In genomic region chr14:55357258-55357657, GRCm38 (mm10) we compare ENCODE assay signal across 24 mouse cellular contexts.
DNase-seq lines count a peak whose midpoint lies in the region; ATAC-seq and TF ChIP-seq lines count a peak whose summit lies in the region.
"Had no signal": no experiment of that assay in that cellular context is flagged by ENCODE, and none has a peak within 500 bp of the region (broad histone marks: within the 10 kb centered on the region; RNA-seq: fewer than 3 reads in every experiment).

No protein-coding gene starts in this region.

- 57% methylated on average over 2 of the region's 2 CpGs for WGBS in heart, postnatal 0 days
- 40% methylated on average over 2 of the region's 2 CpGs for WGBS in lung, postnatal 0 days
- 39% methylated on average over 2 of the region's 2 CpGs for WGBS in lung, adult 2 months

- peak; percentile 57 for ATAC-seq in heart, postnatal 0 days (ENCODE audit: insufficient read depth, low read depth)
- peak; percentile 68 for ATAC-seq in lung, postnatal 0 days
- 0 out of 2 replicates have a peak, but pooled peaks have one; percentile 36 for ATAC-seq in common myeloid progenitor, adult 5-6 weeks (replicated peaks; ENCODE audit: low read depth, poor library complexity, severe bottlenecking)
- no peak for ATAC-seq in monocyte, adult 5-6 weeks (replicated peaks; ENCODE audit: insufficient number of reproducible peaks, low FRiP score, low TSS enrichment, poor library complexity, severe bottlenecking)
- ATAC-seq: CD4-positive, CD25-positive, alpha-beta regulatory T cell, adult 4 months; forebrain, embryonic 15.5 days; hindbrain, embryonic 16.5 days had no signal

- no peaks in the 10 kb centered on the region for H3K27me3 ChIP-seq in heart, postnatal 0 days (ENCODE audit: control insufficient read depth, insufficient read depth, low read length)
- H3K27me3 ChIP-seq in lung, postnatal 0 days (replicated peaks; ENCODE audit: insufficient read depth, low read length), result no peaks in the 10 kb centered on the region
- H3K27me3 ChIP-seq: embryonic facial prominence, embryonic 13.5 days; forebrain, embryonic 12.5 days; forebrain, embryonic 15.5 days; heart, embryonic 13.5 days; hindbrain, embryonic 13.5 days had no signal

- DNase-seq in heart, postnatal 0 days (ENCODE audit: low spot score), result no peak
- DNase-seq in heart, postnatal 4 days, result no peak
- peak; percentile 27 for DNase-seq in lung, postnatal 0 days (ENCODE audit: low spot score)
- DNase-seq in lung, adult 2 months, result no peak
- DNase-seq: adrenal gland, adult 2 months; adrenal gland, postnatal 14 days; cerebellum, adult 11 months; cerebellum, adult 2 months; cerebellum, adult 9-11 months; cerebellum, postnatal 25 days; embryo, embryonic 11 days; gastrocnemius, postnatal 25 days had no signal

- H3K9ac ChIP-seq in heart, postnatal 0 days (replicated peaks; ENCODE audit: low read depth, low read length), result no peak overlapping the region
- no peak overlapping the region for H3K9ac ChIP-seq in lung, postnatal 0 days (replicated peaks; ENCODE audit: low read depth)
- H3K9ac ChIP-seq: embryonic facial prominence, embryonic 13.5 days; forebrain, embryonic 12.5 days; forebrain, embryonic 15.5 days; heart, embryonic 13.5 days; hindbrain, embryonic 13.5 days had no signal

- H3K36me3 ChIP-seq in heart, postnatal 0 days (replicated peaks; ENCODE audit: control insufficient read depth, insufficient read depth, low read length), result no peaks in the 10 kb centered on the region
- H3K36me3 ChIP-seq in lung, postnatal 0 days (ENCODE audit: insufficient read depth, low read length), result no peaks in the 10 kb centered on the region
- H3K36me3 ChIP-seq: embryonic facial prominence, embryonic 10.5 days; embryonic facial prominence, embryonic 13.5 days; forebrain, embryonic 12.5 days; forebrain, embryonic 15.5 days; heart, embryonic 13.5 days; hindbrain, embryonic 10.5 days; hindbrain, embryonic 13.5 days had no signal

- peak overlapping the region; percentile 30 for H3K27ac ChIP-seq in heart, postnatal 0 days (ENCODE audit: low read depth)
- H3K27ac ChIP-seq in lung, postnatal 0 days (ENCODE audit: low read length), result no peak overlapping the region
- H3K27ac ChIP-seq: embryonic facial prominence, embryonic 10.5 days; embryonic facial prominence, embryonic 13.5 days; forebrain, embryonic 12.5 days; forebrain, embryonic 15.5 days; heart, embryonic 13.5 days; hindbrain, embryonic 10.5 days; hindbrain, embryonic 13.5 days had no signal

- no peaks in the 10 kb centered on the region for H3K9me3 ChIP-seq in heart, postnatal 0 days (replicated peaks; ENCODE audit: control insufficient read depth, low read length)
- no peaks in the 10 kb centered on the region for H3K9me3 ChIP-seq in lung, postnatal 0 days (ENCODE audit: low read length)
- H3K9me3 ChIP-seq: embryonic facial prominence, embryonic 10.5 days; embryonic facial prominence, embryonic 13.5 days; forebrain, embryonic 12.5 days; forebrain, embryonic 15.5 days; heart, embryonic 13.5 days; hindbrain, embryonic 10.5 days; hindbrain, embryonic 13.5 days had no signal

- no peak for TF ChIP-seq POLR2A in lung, adult 2 months (IDR thresholded peaks at IDR 0.05; ENCODE audit: borderline replicate concordance, extremely low read depth, low read depth, low read length)

- H3K4me1 ChIP-seq in heart, postnatal 0 days (ENCODE audit: control insufficient read depth, insufficient read depth), result no peaks in the 10 kb centered on the region
- H3K4me1 ChIP-seq in lung, postnatal 0 days (ENCODE audit: insufficient read depth, low read depth, low read length), result no peaks in the 10 kb centered on the region
- no peaks in the 10 kb centered on the region for H3K4me1 ChIP-seq in lung, adult 2 months (ENCODE audit: control insufficient read depth, insufficient read depth, low read length)
- H3K4me1 ChIP-seq: embryonic facial prominence, embryonic 10.5 days; forebrain, embryonic 12.5 days; forebrain, embryonic 15.5 days; heart, embryonic 13.5 days; hindbrain, embryonic 10.5 days; hindbrain, embryonic 13.5 days had no signal

- H3K4me3 ChIP-seq in heart, postnatal 0 days (ENCODE audit: low read depth, low read length), result no peak overlapping the region
- H3K4me3 ChIP-seq in lung, postnatal 0 days (ENCODE audit: low read depth, low read length), result no peak overlapping the region
- H3K4me3 ChIP-seq in lung, adult 2 months (replicated peaks; ENCODE audit: extremely low read depth, low read depth, low read length), result no peak overlapping the region
- H3K4me3 ChIP-seq: embryonic facial prominence, embryonic 10.5 days; embryonic facial prominence, embryonic 13.5 days; erythroblast, embryonic 14.5 days; forebrain, embryonic 12.5 days; forebrain, embryonic 15.5 days; heart, embryonic 13.5 days; hindbrain, embryonic 10.5 days; hindbrain, embryonic 13.5 days had no signal

- no peak for TF ChIP-seq CTCF in heart, postnatal 0 days (IDR thresholded peaks at IDR 0.05; ENCODE audit: low read depth)
- TF ChIP-seq CTCF in lung, postnatal 0 days (IDR thresholded peaks at IDR 0.05), result no peak
- TF ChIP-seq CTCF in lung, adult 2 months (IDR thresholded peaks at IDR 0.05; ENCODE audit: insufficient read depth, low read length), result no peak

- H3K4me2 ChIP-seq in heart, postnatal 0 days (ENCODE audit: low read depth, low read length), result no peak overlapping the region
- H3K4me2 ChIP-seq in lung, postnatal 0 days (replicated peaks; ENCODE audit: low read depth, low read length), result no peak overlapping the region
- H3K4me2 ChIP-seq: embryonic facial prominence, embryonic 13.5 days; forebrain, embryonic 12.5 days; forebrain, embryonic 15.5 days; heart, embryonic 13.5 days; hindbrain, embryonic 13.5 days had no signal

- TF ChIP-seq EP300 in heart, postnatal 0 days (IDR thresholded peaks at IDR 0.05; ENCODE audit: low read depth), result 0 out of 2 replicates have a peak, but pooled peaks have one; percentile 48
- TF ChIP-seq EP300 in lung, postnatal 0 days (IDR thresholded peaks at IDR 0.05), result no peak
